Mouse (Mus musculus) monocyte, adult 5-6 weeks (primary cell): ENCODE measurements around the gene Havcr1. TPM values are rescaled to one million over a fixed set of nuclear protein-coding genes. Genes with fewer than 3 reads are reported as not detected.

ENCODE experiments used
- ATAC-seq: fragments of 153-309, 156-312 bp; replicated peaks from 2 replicates; pipeline ENCODE4 v1.8.0; 2017; ENCODE audit warnings: mild to moderate bottlenecking; ENCODE audit not compliant: low TSS enrichment, insufficient number of reproducible peaks, severe bottlenecking, poor library complexity, low FRiP score
- total RNA-seq: library from RNA; stranded (forward); fragments of 200-1000, 200-491, 200-594 nt; gene quantifications from 3 replicates; pipeline ENCODE4 v1.2.3, GENCODE M21; 2017

Havcr1 gene
- total RNA-seq, 1 experiment from 2014 or later: 3.2 TPM

GRCm38 (mm10) chr11:46804440-46804839, 69.6 kb downstream of the Havcr1 start:
- ATAC-seq: no peak

- no peak for ATAC-seq
Measured at GRCm38 (mm10) chr11:46810511-46810910, 75.6 kb downstream of the Havcr1 start, which contains the start of gene Timd4. Gene Timd4 (plus strand): TSS chr11:46810800.

- no peak for ATAC-seq
Measured at GRCm38 (mm10) chr11:46817692-46818091, 82.8 kb downstream of the Havcr1 start.

- ATAC-seq: no peak
Measured at GRCm38 (mm10) chr11:46819930-46820329, 85.0 kb downstream of the Havcr1 start.

Other genes with a start within 250 kb of the Havcr1 start
- gene Gm12169, start 210.9 kb upstream of the Havcr1 start, total RNA-seq: not detected in 3 replicates
- gene BC053393, start 163.5 kb upstream of the Havcr1 start, total RNA-seq: not detected in 3 replicates
- gene Dppa1, start 105.8 kb upstream of the Havcr1 start, total RNA-seq: not detected in 3 replicates
- 0.38 to 0.97 TPM in 2 of 3 replicates, not detected in the other for gene Timd2, start 28.0 kb upstream of the Havcr1 start, total RNA-seq
- gene Timd4, start 75.7 kb downstream of the Havcr1 start, total RNA-seq: not detected in 3 replicates